Mouse (Mus musculus): ENCODE measurements around the gene Uvssa.
"Not testable (repeated sequence)": the region's sequence is repeated elsewhere in the genome, so short reads cannot be mapped to it uniquely, and the experiment has no call there.

The Uvssa gene

DNA sequence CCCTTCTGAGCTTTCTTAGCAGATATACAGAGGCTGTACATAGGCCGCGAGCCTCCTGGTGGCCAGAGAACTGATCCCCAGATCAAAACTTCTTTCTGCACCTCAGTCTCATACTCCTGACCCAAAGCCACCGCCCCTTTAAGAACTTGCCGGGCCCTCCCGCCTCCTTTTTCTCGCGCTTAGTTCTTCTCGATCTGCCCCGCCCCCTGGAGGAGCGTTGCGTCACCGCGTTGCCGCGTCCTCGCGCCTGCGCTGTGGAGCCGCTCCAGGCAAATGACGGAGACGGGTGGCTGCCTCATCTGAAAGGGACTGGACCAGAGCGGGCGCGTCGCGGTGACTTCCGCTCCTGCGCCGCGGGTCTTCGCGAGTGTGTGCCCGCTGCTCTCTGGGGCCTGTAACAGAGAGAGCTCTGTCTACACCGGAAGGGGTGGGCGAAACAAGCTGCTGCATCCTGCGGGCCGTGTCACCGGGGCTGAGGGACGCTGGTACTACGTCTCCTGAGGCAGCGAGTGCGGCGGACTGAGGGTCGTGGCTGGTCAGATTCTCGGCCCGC, at the start of gene Uvssa:
TSS of gene Uvssa (plus strand) at position 248 of the 553 bp plus-strand sequence.
- peak; percentile 99 for DNase-seq (ENCODE audit: low spot score in 2 of 2)

DNA sequence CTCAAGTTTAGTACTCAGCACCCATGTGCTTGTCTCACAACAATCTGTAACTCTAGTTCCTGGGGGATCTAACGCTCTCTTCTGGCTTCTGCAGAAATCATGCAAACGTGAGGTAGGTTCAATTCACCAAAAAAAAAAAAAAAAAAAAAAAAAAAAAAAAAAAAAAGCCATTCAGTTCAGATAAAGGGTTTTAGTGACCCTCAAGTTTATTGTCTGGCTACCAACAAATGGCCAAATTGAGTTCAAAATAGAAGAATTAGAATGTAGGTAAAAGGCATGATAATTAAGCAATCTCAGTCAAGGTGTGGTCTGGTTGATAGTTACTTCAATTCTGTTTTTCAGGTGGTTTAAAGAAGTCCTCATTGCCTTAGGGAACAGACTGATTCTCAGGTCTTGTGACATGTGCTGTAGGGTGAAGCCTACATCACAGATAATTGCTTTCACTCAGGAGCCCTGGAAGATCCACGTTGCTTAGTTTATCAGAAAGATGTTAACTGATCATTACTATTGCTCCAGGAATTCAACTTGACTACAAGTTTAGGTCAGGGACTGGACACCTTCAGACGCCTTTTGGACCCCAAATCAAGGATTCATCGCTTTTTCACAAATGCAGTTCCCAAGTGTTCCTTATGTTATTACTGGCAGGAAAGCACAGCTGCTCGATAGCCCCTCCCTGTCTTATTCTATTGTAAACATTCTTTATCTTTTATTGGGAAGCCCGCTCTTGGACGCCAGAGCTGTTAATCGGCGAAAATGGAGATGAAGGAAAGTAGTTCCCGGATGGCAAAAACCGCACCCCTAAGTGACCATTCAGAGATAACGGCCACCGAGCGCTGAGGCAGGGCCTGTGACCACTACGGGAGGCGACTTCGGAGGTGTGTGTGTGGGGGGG, 43.7 kb upstream of the Uvssa start:
- DNase-seq (ENCODE audit: low spot score in 2 of 2): no peak

DNA sequence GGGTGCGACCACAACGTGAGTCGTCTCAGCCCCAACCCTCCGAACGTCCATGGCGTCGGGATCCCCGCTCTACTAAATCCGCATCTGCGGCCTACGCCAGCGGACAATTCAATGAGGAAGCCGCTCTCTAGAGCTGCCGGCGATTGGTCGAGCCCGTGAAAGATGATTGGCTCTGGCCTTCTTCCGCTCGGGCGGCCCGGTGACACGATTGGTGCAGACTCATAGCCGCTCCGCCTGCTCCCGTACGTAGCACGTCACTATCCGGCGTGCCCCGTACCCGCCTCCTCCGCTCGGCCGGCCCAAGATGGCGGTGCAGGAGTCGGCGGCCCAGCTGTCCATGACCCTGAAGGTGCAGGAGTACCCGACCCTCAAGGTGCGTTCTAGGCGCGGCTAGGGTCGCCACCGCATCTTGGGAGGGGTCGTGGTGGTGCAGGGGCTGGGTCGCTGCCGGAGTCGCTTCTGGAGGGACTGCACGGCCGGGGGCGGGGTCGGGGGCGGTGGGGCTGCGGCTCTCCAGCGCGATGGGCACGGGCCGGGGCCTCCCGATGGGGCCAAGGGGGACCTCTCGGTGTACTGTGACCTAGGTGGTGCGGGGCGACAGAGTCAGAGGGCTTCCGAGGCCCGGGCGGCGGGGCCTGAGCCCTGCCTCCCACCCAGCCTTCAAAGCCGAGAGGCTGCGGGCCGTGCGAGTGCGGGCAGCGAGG, 42.9 kb upstream of the Uvssa start, which contains the start of gene Maea:
TSS of gene Maea (plus strand) at position 237 of the 704 bp plus-strand sequence.
- DNase-seq (ENCODE audit: low spot score in 2 of 2): peak; percentile 90 to 96

DNA sequence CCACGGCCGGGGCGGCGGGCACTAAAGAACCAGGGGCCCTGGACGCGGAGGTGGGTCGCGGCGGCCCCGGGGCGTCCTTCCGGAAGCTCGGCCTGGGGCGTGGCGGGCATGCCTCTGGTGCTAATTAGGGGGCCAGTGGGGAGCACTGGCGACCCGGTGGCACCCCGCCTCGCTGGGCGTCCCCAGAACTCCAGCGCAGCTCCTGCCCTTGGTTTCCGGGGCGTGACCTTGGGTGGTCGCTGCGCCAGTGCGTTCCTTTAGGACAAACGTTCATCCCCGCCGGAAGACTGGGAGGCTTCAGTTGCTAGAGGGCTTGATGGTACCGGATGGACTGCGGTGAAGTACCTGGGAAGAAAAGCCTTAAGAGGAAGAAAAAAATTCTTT, 42.4 kb upstream of the Uvssa start:
- no peak for DNase-seq (ENCODE audit: low spot score in 2 of 2)

DNA sequence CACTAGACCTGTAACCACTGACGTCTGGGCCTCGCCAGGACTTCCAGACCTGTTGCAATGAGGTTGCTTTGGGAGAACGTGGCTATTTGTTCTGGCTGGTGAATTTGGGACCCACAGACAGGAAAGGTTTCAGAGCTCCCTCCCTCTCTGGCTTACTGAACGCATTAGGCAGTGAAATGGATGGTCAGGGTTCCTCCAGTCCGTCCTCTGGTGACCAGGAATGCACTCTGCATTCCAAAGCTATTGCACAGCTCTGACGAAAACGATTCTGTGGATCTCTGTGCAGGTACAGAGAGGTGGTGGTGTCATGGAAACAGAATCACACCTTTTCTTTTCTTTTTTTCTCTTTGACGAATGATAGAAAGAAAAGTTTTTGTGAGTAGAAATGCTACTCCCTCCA, 41.1 kb upstream of the Uvssa start:
- no peak for DNase-seq (ENCODE audit: low spot score in 2 of 2)

DNA sequence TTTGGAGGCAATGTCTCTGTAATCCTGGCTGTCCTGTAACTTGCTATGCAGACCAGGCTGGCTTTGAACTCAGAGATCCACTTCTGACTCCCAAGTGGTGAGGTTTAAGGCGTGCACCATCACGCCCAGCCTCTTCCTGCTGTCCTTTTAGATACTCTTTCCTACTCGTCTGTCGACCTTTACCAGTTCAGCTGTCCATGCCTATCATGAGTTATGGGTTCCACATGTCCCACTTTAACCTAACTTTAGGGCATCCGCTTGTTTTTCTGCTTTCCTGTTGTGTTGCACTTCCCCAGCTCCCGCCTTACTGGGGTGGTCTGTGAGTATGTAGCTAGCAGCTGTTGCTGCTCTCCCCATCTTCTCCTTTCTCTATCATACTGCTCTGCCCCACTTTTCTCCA, 37.2 kb upstream of the Uvssa start:
- DNase-seq (ENCODE audit: low spot score in 2 of 2): no peak

DNA sequence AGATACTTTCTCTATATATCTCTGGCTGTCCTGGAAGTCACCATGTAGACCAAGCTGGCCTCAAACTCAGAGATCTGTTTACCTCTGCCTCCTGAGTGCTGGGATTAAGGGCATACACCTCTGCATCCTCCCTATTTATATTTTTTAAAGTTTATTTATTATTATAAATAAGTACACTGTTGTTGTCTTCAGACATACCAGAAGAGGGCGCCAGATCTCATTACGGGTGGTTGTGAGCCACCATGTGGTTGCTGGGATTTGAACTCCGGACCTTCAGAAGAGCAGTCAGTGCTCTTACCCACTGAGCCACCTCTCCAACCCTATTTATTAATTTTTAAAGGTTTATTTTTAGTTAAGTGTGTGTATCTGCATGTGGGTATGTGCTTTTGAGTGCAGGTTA, 36.1 kb upstream of the Uvssa start:
- not testable (repeated sequence) for DNase-seq (ENCODE audit: low spot score in 2 of 2)

DNA sequence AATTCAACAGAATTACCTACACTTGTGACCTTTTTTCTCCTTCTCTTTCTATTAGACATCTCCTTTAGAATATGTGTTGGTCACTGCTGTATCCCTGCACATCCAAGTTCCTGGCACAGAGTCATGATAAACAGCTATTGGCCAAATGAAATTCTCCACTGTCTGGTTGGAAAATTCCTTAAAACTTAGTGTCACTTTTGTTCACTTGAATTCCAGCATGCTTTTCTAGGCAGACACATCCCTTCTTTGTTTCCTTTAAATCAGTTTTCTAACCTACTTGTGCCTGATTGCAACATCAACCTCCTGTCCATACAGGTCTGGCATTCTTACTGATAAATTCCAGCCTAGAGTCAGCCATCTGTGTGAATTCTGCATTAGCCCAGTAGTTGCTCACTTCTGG, 35.5 kb upstream of the Uvssa start:
- DNase-seq (ENCODE audit: low spot score in 2 of 2): no peak

DNA sequence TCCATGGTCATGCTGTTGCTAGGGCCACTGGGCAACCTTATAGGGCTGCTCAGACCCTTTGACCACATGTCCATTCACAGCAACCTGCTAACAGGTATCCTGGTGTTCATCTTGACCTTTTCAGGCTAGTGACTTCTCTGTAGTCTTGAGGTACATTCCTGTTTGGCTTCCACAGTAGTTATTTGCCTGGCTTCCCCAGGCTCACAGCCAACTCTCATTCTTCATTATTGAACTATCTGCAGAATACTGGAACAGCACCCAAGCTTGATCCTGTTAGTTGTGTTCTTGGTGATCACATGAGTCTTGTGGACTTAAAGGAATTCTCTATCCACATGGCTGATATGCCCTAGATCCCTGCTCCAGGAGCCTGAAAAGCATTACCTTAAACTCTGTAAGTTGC, 34.8 kb upstream of the Uvssa start:
- DNase-seq (ENCODE audit: low spot score in 2 of 2): no peak

DNA sequence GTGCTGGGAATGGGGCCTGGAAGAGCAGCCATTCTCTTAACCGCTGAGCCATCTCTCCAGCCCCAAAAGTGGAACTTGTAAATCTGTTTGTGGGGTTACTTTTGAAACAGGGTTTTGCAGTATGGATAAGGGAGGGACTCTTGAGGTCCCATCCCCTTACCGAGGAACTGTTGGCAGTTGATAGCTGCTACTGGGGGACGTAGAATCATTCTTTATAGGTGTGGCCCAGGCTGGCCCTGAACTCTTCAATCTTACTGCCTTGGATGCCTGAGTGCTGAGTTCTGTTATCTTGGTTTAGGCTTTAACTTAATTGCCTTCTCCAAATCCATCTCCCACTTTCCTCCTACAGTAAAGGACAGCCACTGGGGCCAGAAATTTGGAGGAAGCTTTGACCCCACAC, 34.3 kb upstream of the Uvssa start:
- DNase-seq (ENCODE audit: low spot score in 2 of 2): no peak

DNA sequence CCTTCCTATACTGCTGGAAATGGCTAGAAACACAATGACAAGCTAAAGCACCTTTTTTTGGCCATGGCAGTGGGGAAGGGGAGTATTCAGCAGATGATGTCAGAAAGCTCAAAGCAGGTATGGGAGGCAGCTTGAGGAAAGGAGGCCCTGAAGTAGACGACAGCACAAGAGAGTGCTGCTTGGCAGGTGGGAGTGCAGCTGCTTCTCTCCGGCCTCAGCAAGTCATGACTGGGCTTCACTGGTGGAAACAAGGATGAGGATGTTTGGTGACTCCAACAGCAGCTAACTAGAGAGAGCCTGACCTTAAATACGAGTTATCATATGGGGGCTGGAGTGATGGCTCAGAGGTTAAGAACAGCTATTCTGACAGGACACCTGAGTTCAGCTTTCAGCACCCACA, 30.7 kb upstream of the Uvssa start:
- DNase-seq (ENCODE audit: low spot score in 2 of 2): no peak

DNA sequence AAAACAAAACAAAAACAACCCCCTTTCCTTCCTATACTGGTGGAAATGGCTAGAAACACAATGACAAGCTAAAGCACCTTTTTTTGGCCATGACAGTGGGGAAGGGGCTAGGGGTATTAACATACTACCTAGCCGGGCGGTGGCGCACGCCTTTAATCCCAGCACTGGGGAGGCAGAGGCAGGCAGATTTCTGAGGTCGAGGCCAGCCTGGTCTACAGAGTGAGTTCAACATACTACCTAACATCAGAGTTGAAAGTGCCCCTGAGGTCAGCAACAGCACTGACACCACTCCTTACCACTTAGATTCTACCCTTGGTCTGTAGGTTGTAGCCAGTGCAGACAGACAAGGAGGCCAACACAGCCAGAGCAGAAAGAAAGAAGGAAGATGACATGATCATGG, 29.1 kb upstream of the Uvssa start:
- DNase-seq (ENCODE audit: low spot score in 2 of 2): no peak

DNA sequence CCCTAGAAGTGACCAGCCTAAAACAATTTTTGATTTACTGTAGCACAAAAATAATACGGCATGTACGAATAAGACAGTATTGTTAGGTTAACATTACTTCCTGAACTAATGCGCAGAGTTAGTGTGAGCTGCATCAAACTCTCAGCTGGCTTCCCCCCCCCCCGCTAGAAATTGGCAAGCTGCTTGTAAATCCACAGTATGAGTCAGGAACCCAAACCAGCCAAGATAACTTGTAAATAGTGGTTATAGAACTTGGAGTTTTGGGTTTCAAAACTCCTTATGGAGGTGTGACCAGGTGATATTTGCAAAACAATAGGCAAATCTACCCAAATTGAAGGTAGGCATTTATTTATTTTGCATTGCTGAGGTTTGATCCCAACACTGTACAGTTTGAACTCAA, 28.6 kb upstream of the Uvssa start:
- no peak for DNase-seq (ENCODE audit: low spot score in 2 of 2)

DNA sequence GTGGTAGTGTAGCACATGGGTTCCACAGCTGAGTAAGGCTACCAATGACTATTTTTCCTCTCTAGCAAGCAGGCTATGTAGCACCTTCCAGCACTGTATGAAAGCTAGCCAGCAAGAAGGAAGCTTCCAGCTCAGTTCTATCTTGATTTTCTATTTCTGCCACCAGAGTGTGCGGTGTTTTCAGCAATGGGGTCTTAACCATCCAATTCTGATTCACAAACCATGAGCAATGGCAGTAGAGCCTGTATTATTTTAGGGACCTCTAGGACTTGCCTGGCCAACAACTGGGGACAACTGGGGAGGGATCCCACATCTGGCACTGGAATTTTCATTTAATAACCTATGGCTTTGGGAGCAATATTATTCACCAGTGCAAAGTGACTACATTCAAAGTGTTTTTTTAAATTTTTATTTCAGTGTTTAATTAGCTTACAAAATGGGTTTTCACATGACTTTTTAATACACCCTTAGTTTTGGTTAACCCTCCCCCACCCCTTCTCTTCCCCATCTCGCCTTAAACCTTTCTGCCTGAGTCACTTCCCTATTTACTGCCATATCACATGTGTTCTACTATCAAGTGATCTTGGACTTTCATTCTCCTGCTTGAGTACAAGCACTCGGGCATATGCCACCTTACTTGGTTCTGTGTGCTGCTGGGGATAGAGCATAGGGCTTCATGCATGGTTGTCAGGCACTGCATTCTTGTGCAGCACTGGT, 26.6 kb upstream of the Uvssa start:
- DNase-seq (ENCODE audit: low spot score in 2 of 2): no peak

DNA sequence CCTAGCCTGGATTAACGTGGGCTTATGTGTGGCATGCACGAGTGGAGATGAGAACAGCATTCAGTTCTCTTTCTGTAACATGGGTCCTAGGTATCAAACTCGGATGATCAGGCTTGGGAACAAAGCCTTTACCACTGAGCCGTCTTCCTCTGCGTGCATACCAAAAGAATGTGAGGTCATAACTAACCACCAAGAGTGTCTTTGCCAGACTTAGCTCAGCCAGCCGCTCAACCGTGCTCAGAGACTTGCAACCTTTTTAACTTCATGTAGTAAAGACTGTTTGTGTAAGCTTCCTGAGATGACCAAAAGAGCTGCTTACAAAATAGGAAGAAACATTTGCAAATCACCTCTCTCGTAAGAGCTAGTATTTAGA, 26.1 kb upstream of the Uvssa start:
- DNase-seq (ENCODE audit: low spot score in 2 of 2): no peak

DNA sequence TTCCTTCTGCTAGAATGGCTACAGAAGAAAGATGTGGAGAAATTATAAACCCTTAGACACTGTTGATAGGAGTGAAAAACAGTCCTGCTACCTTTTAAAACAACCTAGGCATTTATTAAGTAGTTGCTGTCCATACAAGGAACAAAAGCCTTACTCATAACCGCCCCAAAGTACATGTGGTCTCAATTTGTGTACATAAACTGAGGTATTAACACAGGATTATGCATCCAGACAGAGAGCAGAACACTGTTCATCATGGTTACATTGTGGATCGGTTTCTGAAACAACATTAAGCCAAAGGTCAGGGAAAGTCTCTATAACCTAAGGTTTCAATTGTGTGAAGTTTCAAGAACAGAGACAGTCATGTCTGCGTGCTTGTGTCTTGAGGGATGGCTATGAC, 25.3 kb upstream of the Uvssa start:
- DNase-seq (ENCODE audit: low spot score in 2 of 2): no peak

DNA sequence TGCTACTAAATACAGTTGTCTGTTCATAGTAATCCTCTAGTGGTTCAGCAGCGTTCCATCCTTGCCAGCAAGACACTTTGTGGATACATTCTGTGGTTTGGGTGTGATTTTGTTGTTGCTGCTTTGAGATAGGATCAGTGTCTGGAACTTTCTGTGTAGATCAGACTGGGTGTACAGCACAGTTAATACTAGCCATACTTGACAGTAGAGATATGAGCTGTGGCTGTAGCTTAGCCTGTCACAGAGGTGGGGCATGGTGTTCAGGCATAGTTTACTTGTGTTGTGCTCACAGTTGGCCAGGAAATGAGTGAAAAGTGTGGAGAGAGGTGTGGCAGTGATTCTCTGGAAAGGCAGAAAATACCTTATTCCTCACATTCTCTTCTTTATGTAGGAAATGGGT, 20.9 kb upstream of the Uvssa start:
- DNase-seq (ENCODE audit: low spot score in 2 of 2): no peak

DNA sequence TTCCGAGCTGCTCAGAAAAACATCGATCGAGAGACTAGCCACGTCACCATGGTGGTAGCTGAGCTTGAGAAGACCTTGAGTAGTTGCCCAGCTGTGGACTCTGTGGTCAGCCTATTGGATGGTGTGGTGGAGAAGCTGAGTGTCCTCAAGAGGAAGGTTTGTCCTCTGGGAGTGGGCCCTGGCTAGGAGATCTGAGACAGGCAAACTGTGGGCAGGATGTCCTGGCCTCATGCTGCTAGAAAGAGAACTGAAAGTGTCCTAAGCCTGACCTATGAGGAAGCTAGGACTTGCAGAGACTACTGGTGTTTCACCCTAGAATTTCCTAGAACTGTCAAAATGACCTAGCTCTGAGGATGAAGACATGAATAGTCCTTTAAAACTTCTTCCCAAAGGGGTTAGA, 19.9 kb upstream of the Uvssa start:
- no peak for DNase-seq (ENCODE audit: low spot score in 2 of 2)

DNA sequence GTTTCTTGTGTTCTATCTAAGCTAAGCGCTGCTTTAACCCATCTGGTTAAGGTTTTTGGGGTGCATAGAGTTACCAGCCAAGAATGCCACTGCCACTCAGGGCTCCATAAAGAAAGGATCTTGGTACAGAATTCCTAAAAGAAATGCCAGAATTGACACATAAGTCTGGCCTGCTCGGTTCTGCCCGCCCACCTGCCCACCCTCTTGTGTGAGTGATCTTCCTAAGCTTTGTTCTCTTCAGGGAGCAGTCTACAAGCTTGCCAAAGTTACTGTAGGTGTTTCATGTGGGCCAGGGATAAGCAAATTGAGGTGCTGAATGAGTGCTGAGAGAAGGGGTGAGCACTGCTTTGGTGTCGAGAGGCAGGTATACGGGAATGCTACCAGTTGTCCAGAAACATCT, 15.1 kb upstream of the Uvssa start:
- no peak for DNase-seq (ENCODE audit: low spot score in 2 of 2)

DNA sequence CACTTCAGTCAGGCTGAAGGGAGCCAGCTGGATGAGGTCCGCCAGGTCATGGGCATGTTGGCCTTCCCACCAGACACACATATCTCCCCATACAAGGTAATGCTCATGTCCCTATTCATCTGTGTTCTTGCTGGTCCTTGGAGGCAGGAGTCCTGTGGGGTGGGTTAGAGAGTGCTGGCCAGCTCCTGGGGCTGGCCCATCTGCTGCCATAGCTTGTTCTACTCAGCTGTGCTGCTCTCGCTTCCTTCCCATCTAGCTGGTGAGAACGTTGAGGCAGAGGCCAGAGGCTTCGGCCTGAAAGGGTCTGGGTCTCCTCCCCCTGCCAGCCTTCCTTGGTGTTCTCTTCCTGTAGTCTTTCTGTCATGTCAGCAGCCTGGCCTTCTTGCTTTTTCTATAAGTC, 9.7 kb upstream of the Uvssa start:
- no peak for DNase-seq (ENCODE audit: low spot score in 2 of 2)

DNA sequence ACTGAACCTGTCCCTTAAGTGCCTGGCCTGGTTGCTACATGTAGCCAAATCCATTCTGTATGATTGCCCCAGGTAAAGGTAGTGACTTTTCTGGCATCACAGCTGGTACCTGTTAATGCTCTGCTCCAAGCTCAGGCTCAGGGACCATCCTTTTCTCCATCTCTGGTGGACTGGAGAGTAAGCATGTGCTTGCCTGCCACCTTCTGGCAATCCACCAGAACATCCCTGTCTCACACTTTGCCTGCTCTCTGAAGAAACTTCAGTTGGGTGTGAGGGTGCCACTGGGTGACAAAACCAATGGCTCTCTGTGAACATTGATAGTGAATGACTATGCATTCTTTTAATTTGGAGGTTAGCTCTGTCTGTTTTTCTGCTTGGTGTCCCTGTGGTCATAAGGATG, 7.2 kb upstream of the Uvssa start:
- DNase-seq (ENCODE audit: low spot score in 2 of 2): no peak

DNA sequence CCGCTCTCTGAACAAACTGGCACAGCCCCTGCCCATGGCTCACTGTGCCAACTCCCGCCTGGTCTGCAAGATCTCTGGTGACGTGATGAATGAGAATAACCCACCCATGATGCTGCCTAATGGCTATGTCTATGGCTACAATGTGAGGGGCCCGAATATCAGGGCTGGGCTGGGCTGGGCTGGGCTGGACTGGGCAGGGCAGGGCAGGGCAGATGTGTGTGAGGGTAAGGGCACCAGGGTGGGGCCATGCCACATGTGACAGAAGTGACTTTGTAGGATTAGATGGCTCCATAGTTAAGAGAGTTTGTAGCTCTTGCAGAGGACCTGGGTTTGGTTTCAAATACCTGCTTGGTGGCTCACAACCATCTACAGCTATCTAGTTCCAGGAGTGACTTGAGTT, 6.7 kb upstream of the Uvssa start:
- no peak for DNase-seq (ENCODE audit: low spot score in 2 of 2)
